Mouse (Mus musculus): ENCODE measurements around the gene Mfsd10. TPM values are rescaled to one million over a fixed set of nuclear protein-coding genes. Genes with fewer than 3 reads are reported as not detected.
A peak's percentile ranks its signal among the peaks of the same experiment; 100 is the strongest.
"Not testable (repeated sequence)": the region's sequence is repeated elsewhere in the genome, so short reads cannot be mapped to it uniquely, and the experiment has no call there.

The Mfsd10 gene
- polyA plus RNA-seq, 1 experiment from 2014 or later = 109 TPM

GRCm38 (mm10) chr5:34632996-34633395 lies 4.0 kb downstream of the Mfsd10 start:
- no peak overlapping the region for H3K9ac ChIP-seq (ENCODE audit: low read depth, low read length)
- no peak overlapping the region for H3K27ac ChIP-seq (ENCODE audit: low read depth, low read length)
- ATAC-seq = no peak
- peaks cover 17% of the 10 kb centered on the region for H3K4me1 ChIP-seq (ENCODE audit: control insufficient read depth, insufficient read depth, low read depth, low read length)
- H3K4me2 ChIP-seq (ENCODE audit: low read length) = no peak overlapping the region
- 93% methylated on average over 2 of the region's 2 CpGs for WGBS
- H3K4me3 ChIP-seq (ENCODE audit: low read length) = no peak overlapping the region
- H3K36me3 ChIP-seq (ENCODE audit: control insufficient read depth, insufficient read depth, low read length) = peaks cover 44% of the 10 kb centered on the region
- no peaks in the 10 kb centered on the region for H3K9me3 ChIP-seq (ENCODE audit: control insufficient read depth, low read length)
- no peaks in the 10 kb centered on the region for H3K27me3 ChIP-seq (replicated peaks; ENCODE audit: control insufficient read depth, insufficient read depth, low read length)

- Histone ChIP-seq H3K27ac (ENCODE audit: low read depth, low read length) (no peak overlapping the region), H3K4me1 (ENCODE audit: control insufficient read depth, insufficient read depth, low read depth, low read length) (no peaks in the 10 kb centered on the region), H3K4me2 (ENCODE audit: low read length) (no peak overlapping the region), H3K36me3 (ENCODE audit: control insufficient read depth, insufficient read depth, low read length) (peaks cover 24% of the 10 kb centered on the region), H3K4me3 (ENCODE audit: low read length) (no peak overlapping the region), H3K9ac (ENCODE audit: low read depth, low read length) (no peak overlapping the region), H3K9me3 (ENCODE audit: control insufficient read depth, low read length) (no peaks in the 10 kb centered on the region), H3K27me3 (replicated peaks; ENCODE audit: control insufficient read depth, insufficient read depth, low read length) (no peaks in the 10 kb centered on the region)
- WGBS = 88% methylated on average over 4 of the region's 4 CpGs
- no peak for ATAC-seq
These were observed 27.0 kb downstream of the Mfsd10 start for GRCm38 (mm10) chr5:34609966-34610365.

GRCm38 (mm10) chr5:34608226-34608625 lies 28.8 kb downstream of the Mfsd10 start:
- ATAC-seq = no peak
- Histone ChIP-seq H3K36me3 (ENCODE audit: control insufficient read depth, insufficient read depth, low read length) (peaks cover 25% of the 10 kb centered on the region), H3K9me3 (ENCODE audit: control insufficient read depth, low read length) (no peaks in the 10 kb centered on the region), H3K4me3 (ENCODE audit: low read length) (no peak overlapping the region), H3K27me3 (replicated peaks; ENCODE audit: control insufficient read depth, insufficient read depth, low read length) (no peaks in the 10 kb centered on the region), H3K4me1 (ENCODE audit: control insufficient read depth, insufficient read depth, low read depth, low read length) (no peaks in the 10 kb centered on the region), H3K4me2 (ENCODE audit: low read length) (no peak overlapping the region), H3K9ac (ENCODE audit: low read depth, low read length) (no peak overlapping the region), H3K27ac (ENCODE audit: low read depth, low read length) (no peak overlapping the region)
- WGBS = 73% methylated on average over 3 of the region's 3 CpGs

GRCm38 (mm10) chr5:34607100-34607880 lies 29.7 kb downstream of the Mfsd10 start:
- WGBS = 87% methylated on average over 8 of the region's 8 CpGs
- peaks cover 25% of the 10 kb centered on the region for H3K36me3 ChIP-seq (ENCODE audit: control insufficient read depth, insufficient read depth, low read length)
- H3K4me1 ChIP-seq (ENCODE audit: control insufficient read depth, insufficient read depth, low read depth, low read length) = no peaks in the 10 kb centered on the region

GRCm38 (mm10) chr5:34604576-34604975 lies 32.4 kb downstream of the Mfsd10 start:
- WGBS = 97% methylated on average over 5 of the region's 5 CpGs
- H3K36me3 ChIP-seq (ENCODE audit: control insufficient read depth, insufficient read depth, low read length) = peaks cover 16% of the 10 kb centered on the region

More at GRCm38 (mm10) chr5:34607100-34607880, 29.7 kb downstream of the Mfsd10 start:
- Histone ChIP-seq H3K9me3 (ENCODE audit: control insufficient read depth, low read length) (no peaks in the 10 kb centered on the region), H3K27me3 (replicated peaks; ENCODE audit: control insufficient read depth, insufficient read depth, low read length) (no peaks in the 10 kb centered on the region), H3K9ac (ENCODE audit: low read depth, low read length) (no peak overlapping the region), H3K4me2 (ENCODE audit: low read length) (no peak overlapping the region), H3K4me3 (ENCODE audit: low read length) (no peak overlapping the region), H3K27ac (ENCODE audit: low read depth, low read length) (no peak overlapping the region)
- ATAC-seq = no peak

GRCm38 (mm10) chr5:34593202-34593727 lies 43.7 kb downstream of the Mfsd10 start:
- Histone ChIP-seq H3K27ac (ENCODE audit: low read depth, low read length) (no peak overlapping the region), H3K36me3 (ENCODE audit: control insufficient read depth, insufficient read depth, low read length) (peaks cover 4% of the 10 kb centered on the region), H3K9ac (ENCODE audit: low read depth, low read length) (no peak overlapping the region), H3K4me1 (ENCODE audit: control insufficient read depth, insufficient read depth, low read depth, low read length) (peaks cover 5% of the 10 kb centered on the region), H3K4me3 (ENCODE audit: low read length) (no peak overlapping the region), H3K9me3 (ENCODE audit: control insufficient read depth, low read length) (no peaks in the 10 kb centered on the region), H3K4me2 (ENCODE audit: low read length) (no peak overlapping the region), H3K27me3 (replicated peaks; ENCODE audit: control insufficient read depth, insufficient read depth, low read length) (no peaks in the 10 kb centered on the region)
- WGBS = 96% methylated on average over 9 of the region's 9 CpGs
- ATAC-seq = no peak

More at GRCm38 (mm10) chr5:34604576-34604975, 32.4 kb downstream of the Mfsd10 start:
- ATAC-seq = no peak
- no peaks in the 10 kb centered on the region for H3K27me3 ChIP-seq (replicated peaks; ENCODE audit: control insufficient read depth, insufficient read depth, low read length)
- H3K9ac ChIP-seq (ENCODE audit: low read depth, low read length) = no peak overlapping the region
- H3K9me3 ChIP-seq (ENCODE audit: control insufficient read depth, low read length) = no peaks in the 10 kb centered on the region
- H3K4me3 ChIP-seq (ENCODE audit: low read length) = no peak overlapping the region
- H3K4me1 ChIP-seq (ENCODE audit: control insufficient read depth, insufficient read depth, low read depth, low read length) = no peaks in the 10 kb centered on the region
- no peak overlapping the region for H3K27ac ChIP-seq (ENCODE audit: low read depth, low read length)
- no peak overlapping the region for H3K4me2 ChIP-seq (ENCODE audit: low read length)

- Histone ChIP-seq H3K4me1 (ENCODE audit: control insufficient read depth, insufficient read depth, low read depth, low read length) (peaks cover 5% of the 10 kb centered on the region), H3K36me3 (ENCODE audit: control insufficient read depth, insufficient read depth, low read length) (no peaks in the 10 kb centered on the region), H3K27ac (ENCODE audit: low read depth, low read length) (no peak overlapping the region), H3K4me3 (ENCODE audit: low read length) (no peak overlapping the region), H3K9ac (ENCODE audit: low read depth, low read length) (no peak overlapping the region), H3K9me3 (ENCODE audit: control insufficient read depth, low read length) (no peaks in the 10 kb centered on the region), H3K4me2 (ENCODE audit: low read length) (no peak overlapping the region), H3K27me3 (replicated peaks; ENCODE audit: control insufficient read depth, insufficient read depth, low read length) (no peaks in the 10 kb centered on the region)
- 94% methylated on average over 6 of the region's 6 CpGs for WGBS
- no peak for ATAC-seq
These were observed 44.3 kb downstream of the Mfsd10 start for GRCm38 (mm10) chr5:34592666-34593065.

- not testable (repeated sequence) for H3K27me3 ChIP-seq (replicated peaks; ENCODE audit: control insufficient read depth, insufficient read depth, low read length); H3K4me1 ChIP-seq (ENCODE audit: control insufficient read depth, insufficient read depth, low read depth, low read length); H3K27ac ChIP-seq (ENCODE audit: low read depth, low read length); ATAC-seq; H3K9ac ChIP-seq (ENCODE audit: low read depth, low read length); H3K36me3 ChIP-seq (ENCODE audit: control insufficient read depth, insufficient read depth, low read length); H3K4me2 ChIP-seq (ENCODE audit: low read length); H3K4me3 ChIP-seq (ENCODE audit: low read length); H3K9me3 ChIP-seq (ENCODE audit: control insufficient read depth, low read length)
- 83% methylated on average over 5 of the region's 5 CpGs for WGBS
These were observed 44.8 kb downstream of the Mfsd10 start for GRCm38 (mm10) chr5:34592224-34592623.

GRCm38 (mm10) chr5:34591388-34592004 lies 45.5 kb downstream of the Mfsd10 start:
- Histone ChIP-seq H3K4me2 (ENCODE audit: low read length) (no peak overlapping the region), H3K27me3 (replicated peaks; ENCODE audit: control insufficient read depth, insufficient read depth, low read length) (no peaks in the 10 kb centered on the region), H3K36me3 (ENCODE audit: control insufficient read depth, insufficient read depth, low read length) (no peaks in the 10 kb centered on the region), H3K27ac (ENCODE audit: low read depth, low read length) (no peak overlapping the region), H3K4me1 (ENCODE audit: control insufficient read depth, insufficient read depth, low read depth, low read length) (peaks cover 5% of the 10 kb centered on the region), H3K4me3 (ENCODE audit: low read length) (no peak overlapping the region), H3K9ac (ENCODE audit: low read depth, low read length) (no peak overlapping the region), H3K9me3 (ENCODE audit: control insufficient read depth, low read length) (no peaks in the 10 kb centered on the region)
- peak; percentile 48; the same call in 1 of the 2 replicates for ATAC-seq
- 22% methylated on average over 5 of the region's 5 CpGs for WGBS
